Mouse (Mus musculus) limb, embryonic 15.5 days (tissue): ENCODE results near the gene Zfp13. TPM values are rescaled to one million over a fixed set of nuclear protein-coding genes. Genes with fewer than 3 reads are reported as not detected.
"Not testable (repeated sequence)": the region's sequence is repeated elsewhere in the genome, so short reads cannot be mapped to it uniquely, and the experiment has no call there.

Experiments
- ATAC-seq: fragments of 200-750 bp; cut with Nextera tagmentation; 2 replicates; pipeline ENCODE4 v1.8.0; 2017; ENCODE audit warnings: low read depth, moderate TSS enrichment; ENCODE audit not compliant: insufficient number of reproducible peaks, low FRiP score, low TSS enrichment
- H3K27ac ChIP-seq: fragments of 300-500 bp; sonication (generic); 2 replicates; pipeline ENCODE4 v1.5.1; 2015; ENCODE audit warnings: moderate library complexity, mild to moderate bottlenecking, inconsistent platforms
- H3K27me3 ChIP-seq: fragments of 300-500 bp; sonication (generic); 2 replicates; pipeline ENCODE4 v1.6.1; 2015; ENCODE audit warnings: inconsistent platforms
- H3K36me3 ChIP-seq: fragments of 300-500 bp; sonication (generic); 2 replicates; pipeline ENCODE4 v1.6.1; 2015; ENCODE audit warnings: inconsistent platforms
- H3K4me1 ChIP-seq: fragments of 300-500 bp; sonication (generic); 2 replicates; pipeline ENCODE4 v1.6.1; 2015; ENCODE audit warnings: inconsistent platforms
- H3K4me2 ChIP-seq: fragments of 300-500 bp; sonication (generic); 2 replicates; pipeline ENCODE4 v1.6.1; 2015; ENCODE audit warnings: mild to moderate bottlenecking, inconsistent platforms
- H3K4me3 ChIP-seq: fragments of 300-500 bp; sonication (generic); 2 replicates; pipeline ENCODE4 v1.5.1; 2015; ENCODE audit warnings: mild to moderate bottlenecking, inconsistent platforms
- H3K9ac ChIP-seq: fragments of 300-500 bp; sonication (generic); 2 replicates; pipeline ENCODE4 v1.6.1; 2015; ENCODE audit warnings: inconsistent platforms
- H3K9me3 ChIP-seq: fragments of 300-500 bp; sonication (generic); 2 replicates; pipeline ENCODE4 v1.6.1; 2016; ENCODE audit warnings: inconsistent platforms
- WGBS: fragments of 180-500 bp; shearing (Covaris S2); methylation state at CpG from one replicate; pipeline ENCODE4 v1.1.7; 2015; 5-methylcytosine and 5-hydroxymethylcytosine counted together
- polyA plus RNA-seq: library from polyadenylated mRNA; unstranded; fragments of >200 nt; fragmentation: Nextera tagmentation; extraction: Ambion mirVana; gene quantifications from 2 replicates; pipeline ENCODE4 v1.2.1, GENCODE M21; 2015

Zfp13 gene
- polyA plus RNA-seq, 1 experiment from 2014 or later = 12.4 TPM

- H3K4me2 ChIP-seq = no peak overlapping the region
- H3K9ac ChIP-seq = no peak overlapping the region
- no peaks in the 10 kb centered on the region for H3K27me3 ChIP-seq
- no peak overlapping the region for H3K4me3 ChIP-seq
- no peak overlapping the region for H3K27ac ChIP-seq
- no peaks in the 10 kb centered on the region for H3K9me3 ChIP-seq
- no peak for ATAC-seq
- H3K36me3 ChIP-seq = no peaks in the 10 kb centered on the region
- 76% methylated on average over 7 of the region's 7 CpGs for WGBS
- H3K4me1 ChIP-seq = peaks cover 14% of the 10 kb centered on the region; the same call in 1 of the 2 replicates
Observed at GRCm38 (mm10) chr17:23604394-23604793, 5.1 kb upstream of the Zfp13 start.

- H3K27me3 ChIP-seq = no peaks in the 10 kb centered on the region
- ATAC-seq = no peak
- peaks cover 18% of the 10 kb centered on the region; the same call in 1 of the 2 replicates for H3K4me1 ChIP-seq
- no peak overlapping the region for H3K27ac ChIP-seq
- H3K36me3 ChIP-seq = no peaks in the 10 kb centered on the region
- no peaks in the 10 kb centered on the region for H3K9me3 ChIP-seq
- 61% methylated on average over 2 of the region's 2 CpGs for WGBS
- H3K4me2 ChIP-seq = no peak overlapping the region
- no peak overlapping the region for H3K4me3 ChIP-seq
- H3K9ac ChIP-seq = no peak overlapping the region
Observed at GRCm38 (mm10) chr17:23603542-23603941, 4.3 kb upstream of the Zfp13 start.

GRCm38 (mm10) chr17:23603077-23603476 is 3.8 kb upstream of the Zfp13 start:
- H3K27me3 ChIP-seq = no peaks in the 10 kb centered on the region
- H3K4me1 ChIP-seq = peaks cover 20% of the 10 kb centered on the region; the same call in 1 of the 2 replicates
- no peak for ATAC-seq
- WGBS = 47% methylated on average over 8 of the region's 8 CpGs
- H3K9ac ChIP-seq = no peak overlapping the region
- H3K4me3 ChIP-seq = no peak overlapping the region
- H3K27ac ChIP-seq = no peak overlapping the region
- H3K4me2 ChIP-seq = no peak overlapping the region
- no peaks in the 10 kb centered on the region for H3K9me3 ChIP-seq
- H3K36me3 ChIP-seq = no peaks in the 10 kb centered on the region

- no peaks in the 10 kb centered on the region for H3K9me3 ChIP-seq
- no peak for ATAC-seq
- H3K4me3 ChIP-seq = no peak overlapping the region
- WGBS = 35% methylated on average over 10 of the region's 10 CpGs
- H3K27ac ChIP-seq = 0 out of 2 replicates have a peak overlapping the region, but pooled peaks have one; percentile 13
- no peaks in the 10 kb centered on the region for H3K27me3 ChIP-seq
- H3K4me2 ChIP-seq = no peak overlapping the region
- no peak overlapping the region for H3K9ac ChIP-seq
- H3K36me3 ChIP-seq = no peaks in the 10 kb centered on the region
- H3K4me1 ChIP-seq = peaks cover 20% of the 10 kb centered on the region; the same call in 1 of the 2 replicates
Observed at GRCm38 (mm10) chr17:23601836-23602585, 2.7 kb upstream of the Zfp13 start.

- Histone ChIP-seq H3K4me2 (peak within 1 kb of the TSS; percentile 68; the same call in 1 of the 2 replicates), H3K4me3 (no peak within 1 kb of the TSS), H3K4me1 (peaks cover 20% of the 10 kb centered on the region; the same call in 1 of the 2 replicates), H3K9me3 (no peaks in the 10 kb centered on the region), H3K27me3 (no peaks in the 10 kb centered on the region), H3K27ac (peak within 1 kb of the TSS; percentile 92), H3K36me3 (no peaks in the 10 kb centered on the region), H3K9ac (no peak within 1 kb of the TSS)
- 46% methylated on average over 15 of the region's 15 CpGs for WGBS
- ATAC-seq = no peak
Observed at GRCm38 (mm10) chr17:23600641-23601622, 1.6 kb upstream of the Zfp13 start, which contains the start of gene Zscan10. TSS of gene Zscan10 (plus strand) at chr17:23600856.

- H3K4me1 ChIP-seq = peaks cover 20% of the 10 kb centered on the region; the same call in 1 of the 2 replicates
- H3K4me2 ChIP-seq = peak overlapping the region; percentile 68
- peak overlapping the region; percentile 92 for H3K27ac ChIP-seq
- H3K9ac ChIP-seq = peak overlapping the region; percentile 44; the same call in 1 of the 2 replicates
- no peaks in the 10 kb centered on the region for H3K27me3 ChIP-seq
- H3K36me3 ChIP-seq = no peaks in the 10 kb centered on the region
- no peaks in the 10 kb centered on the region for H3K9me3 ChIP-seq
- H3K4me3 ChIP-seq = peak overlapping the region; percentile 46
- ATAC-seq = no peak
- 27% methylated on average over 7 of the region's 7 CpGs for WGBS
Observed at GRCm38 (mm10) chr17:23599605-23600063, 347 bp upstream of the Zfp13 start.

- H3K4me2 ChIP-seq, H3K9ac ChIP-seq, H3K9me3 ChIP-seq, H3K4me3 ChIP-seq, H3K27ac ChIP-seq, H3K36me3 ChIP-seq, ATAC-seq, H3K27me3 ChIP-seq: not testable (repeated sequence)
- H3K4me1 ChIP-seq = peaks cover 16% of the 10 kb centered on the region; the same call in 1 of the 2 replicates
- WGBS = 85% methylated on average over 4 of the region's 4 CpGs
Observed at GRCm38 (mm10) chr17:23595139-23595538, 4.1 kb downstream of the Zfp13 start.

- Histone ChIP-seq H3K9ac (peak overlapping the region; percentile 29), H3K4me2 (peak overlapping the region; percentile 62), H3K36me3 (no peaks in the 10 kb centered on the region), H3K27ac (peak overlapping the region; percentile 79), H3K4me1 (peaks cover 4% of the 10 kb centered on the region; the same call in 1 of the 2 replicates), H3K4me3 (peak overlapping the region; percentile 42), H3K27me3 (no peaks in the 10 kb centered on the region), H3K9me3 (no peaks in the 10 kb centered on the region)
- 11% methylated on average over 13 of the region's 13 CpGs for WGBS
- ATAC-seq = peak; percentile 54
Observed at GRCm38 (mm10) chr17:23592926-23593300, 6.4 kb downstream of the Zfp13 start.

- ATAC-seq = peak; percentile 99
- Histone ChIP-seq H3K9me3 (no peaks in the 10 kb centered on the region), H3K9ac (peak overlapping the region; percentile 29)
Observed at GRCm38 (mm10) chr17:23592208-23592925, 6.9 kb downstream of the Zfp13 start.

GRCm38 (mm10) chr17:23587253-23587652 is 12.0 kb downstream of the Zfp13 start:
- ATAC-seq = no peak
- WGBS = 54% methylated on average over 2 of the region's 2 CpGs
- H3K4me2 ChIP-seq = no peak overlapping the region
- peaks cover 23% of the 10 kb centered on the region for H3K4me1 ChIP-seq
- no peak overlapping the region for H3K9ac ChIP-seq
- no peak overlapping the region for H3K27ac ChIP-seq
- H3K36me3 ChIP-seq = peaks cover 10% of the 10 kb centered on the region
- no peaks in the 10 kb centered on the region for H3K9me3 ChIP-seq
- no peak overlapping the region for H3K4me3 ChIP-seq
- H3K27me3 ChIP-seq = no peaks in the 10 kb centered on the region

More at GRCm38 (mm10) chr17:23592208-23592925, 6.9 kb downstream of the Zfp13 start:
- H3K27ac ChIP-seq = peak overlapping the region; percentile 79
- H3K4me3 ChIP-seq = peak overlapping the region; percentile 42
- 6% methylated on average over 34 of the region's 34 CpGs for WGBS
- H3K4me1 ChIP-seq = peaks cover 4% of the 10 kb centered on the region; the same call in 1 of the 2 replicates
- no peaks in the 10 kb centered on the region for H3K27me3 ChIP-seq
- H3K36me3 ChIP-seq = no peaks in the 10 kb centered on the region
- peak overlapping the region; percentile 62 for H3K4me2 ChIP-seq
